Mouse (Mus musculus): Measurements from ENCODE around the gene Slc6a11.

DNA sequence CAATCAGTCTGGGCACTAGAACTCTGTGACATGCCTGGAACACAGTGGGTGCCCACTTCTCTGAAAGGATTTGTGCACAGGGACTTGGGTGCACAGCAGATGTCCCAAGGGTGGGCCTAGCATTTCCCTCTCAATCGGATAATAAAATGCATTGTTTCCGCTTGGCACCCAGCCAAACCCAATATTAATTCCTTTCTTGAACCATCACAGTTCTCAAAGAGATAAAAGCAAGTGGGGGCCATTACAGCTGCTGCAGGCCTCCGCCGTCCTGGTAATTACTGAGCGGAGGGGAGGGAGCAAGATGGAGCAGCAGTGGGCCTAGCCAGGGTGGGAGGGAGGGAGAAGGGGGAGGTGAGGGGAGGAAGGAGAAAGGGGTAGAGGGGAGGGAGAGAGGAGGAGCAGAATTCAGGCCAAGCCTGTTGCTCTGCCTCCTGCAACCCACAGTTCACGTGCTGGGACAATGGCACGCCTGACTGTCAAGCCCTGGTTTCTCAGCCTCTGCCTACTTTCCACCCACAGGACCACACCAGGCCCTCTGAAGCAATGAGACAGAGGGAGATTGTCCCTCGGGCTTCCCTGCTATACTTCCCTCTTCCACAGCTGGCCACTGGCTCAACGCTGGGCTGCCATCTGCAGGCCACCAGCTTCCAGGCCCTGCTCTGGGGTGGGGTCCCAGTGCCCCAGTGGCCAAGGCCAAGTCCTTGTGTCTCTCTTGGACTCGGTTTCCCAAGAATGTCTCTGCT, 166.4 kb downstream of the Slc6a11 start:
- TF ChIP-seq CTCF (IDR thresholded peaks at IDR 0.05) = no peak
- no peak for TF ChIP-seq POLR2A (IDR thresholded peaks at IDR 0.05; ENCODE audit: insufficient read depth, low read depth, low read length)
- no peak for TF ChIP-seq EP300 (IDR thresholded peaks at IDR 0.05; ENCODE audit: insufficient read depth, low read depth, low read length)
